Mouse (Mus musculus) kidney, adult 2 months (tissue): ENCODE measurements around the gene Atl2. TPM values are rescaled to one million over a fixed set of nuclear protein-coding genes. Genes with fewer than 3 reads are reported as not detected.

ENCODE experiments used
- DNase-seq: peaks from one replicate; pipeline ENCODE4 v3.0.0; 2021
- H3K27ac ChIP-seq: fragments of 200-500 bp; 2 replicates; pipeline ENCODE4 v1.5.1; 2012; ENCODE audit warnings: low read depth, low read length, control low read depth, inconsistent platforms; ENCODE audit not compliant: insufficient read depth
- H3K27me3 ChIP-seq: fragments of 200-500 bp; replicated peaks from 2 replicates; pipeline ENCODE4 v1.6.1; 2012; ENCODE audit warnings: mild to moderate bottlenecking, moderate library complexity, low read length, inconsistent platforms; ENCODE audit not compliant: control insufficient read depth, insufficient read depth
- H3K36me3 ChIP-seq: fragments of 200-500 bp; 2 replicates; pipeline ENCODE4 v1.6.1; 2012; ENCODE audit warnings: mild to moderate bottlenecking, moderate library complexity, low read length, inconsistent platforms; ENCODE audit not compliant: control insufficient read depth, insufficient read depth
- H3K4me1 ChIP-seq: fragments of 200-500 bp; 2 replicates; pipeline ENCODE4 v1.6.1; 2011; ENCODE audit warnings: low read length; ENCODE audit not compliant: control insufficient read depth, insufficient read depth
- H3K4me3 ChIP-seq: fragments of 200-500 bp; 2 replicates; pipeline ENCODE4 v1.5.1; 2011; ENCODE audit warnings: mild to moderate bottlenecking, low read depth, low read length, control low read depth; ENCODE audit not compliant: insufficient read depth
- CTCF ChIP-seq: fragments of 200-500 bp; conservative IDR thresholded peaks from 2 replicates; pipeline ENCODE4 v1.5.1; 2011; ENCODE audit warnings: low read depth, mild to moderate bottlenecking, control low read depth, low read length, moderate library complexity, mixed read lengths; ENCODE audit not compliant: insufficient read depth, insufficient read length
- POLR2A ChIP-seq: fragments of 200-500 bp; IDR thresholded peaks from one replicate; pipeline ENCODE4 v1.6.1; 2011; ENCODE audit warnings: low read depth, low read length, control low read depth
- WGBS: fragments of 180-500 bp; shearing (Covaris S2); methylation state at CpG from one replicate; pipeline ENCODE4 v1.1.7; 2018; 5-methylcytosine and 5-hydroxymethylcytosine counted together
- polyA plus RNA-seq: library from polyadenylated mRNA; depleted of rRNA; stranded (reverse); fragments of >200 nt; gene quantifications from 2 replicates; pipeline ENCODE4 v1.2.3, GENCODE M21; 2012

The Atl2 gene
- polyA plus RNA-seq, 1 experiment: 18.0 TPM

GRCm38 (mm10) chr17:79835714-79836373 lies 60.1 kb downstream of the Atl2 start:
- 33% methylated on average over 5 of the region's 5 CpGs for WGBS
- no peak for TF ChIP-seq POLR2A
- TF ChIP-seq CTCF: no peak
- no peak overlapping the region for H3K4me3 ChIP-seq
- peak overlapping the region; percentile 85 for H3K27ac ChIP-seq
- peak; percentile 75 for DNase-seq
- H3K27me3 ChIP-seq: no peaks in the 10 kb centered on the region
- no peaks in the 10 kb centered on the region; the same call in 1 of the 2 replicates for H3K4me1 ChIP-seq
- H3K36me3 ChIP-seq: no peaks in the 10 kb centered on the region

DNA sequence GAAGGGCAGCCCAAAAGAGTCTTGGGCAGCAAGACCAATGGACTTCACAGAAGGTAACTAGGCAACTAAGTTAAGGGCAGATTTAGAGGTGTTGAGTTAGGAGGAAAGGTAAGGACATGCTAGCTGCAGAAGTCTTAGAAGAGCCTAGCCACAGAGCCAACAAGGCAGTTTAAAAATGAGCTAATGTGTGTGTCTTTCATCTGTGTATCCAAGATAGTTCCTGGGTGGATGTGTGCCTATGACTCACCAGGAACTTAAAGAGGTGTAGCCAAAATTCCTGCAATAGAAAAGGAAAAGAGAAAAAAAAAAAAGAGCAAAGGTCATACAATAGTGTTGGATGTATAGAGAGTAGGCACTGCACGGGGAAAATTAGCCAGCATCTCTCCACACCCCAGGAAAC lies 63.6 kb downstream of the Atl2 start:
- TF ChIP-seq CTCF (no peak), POLR2A (no peak)
- Histone ChIP-seq H3K4me1 (no peaks in the 10 kb centered on the region; the same call in 1 of the 2 replicates), H3K4me3 (no peak overlapping the region), H3K27me3 (no peaks in the 10 kb centered on the region), H3K36me3 (no peaks in the 10 kb centered on the region), H3K27ac (no peak overlapping the region)
- 75% methylated on average over 1 of the region's 1 CpGs for WGBS
- no peak for DNase-seq

DNA sequence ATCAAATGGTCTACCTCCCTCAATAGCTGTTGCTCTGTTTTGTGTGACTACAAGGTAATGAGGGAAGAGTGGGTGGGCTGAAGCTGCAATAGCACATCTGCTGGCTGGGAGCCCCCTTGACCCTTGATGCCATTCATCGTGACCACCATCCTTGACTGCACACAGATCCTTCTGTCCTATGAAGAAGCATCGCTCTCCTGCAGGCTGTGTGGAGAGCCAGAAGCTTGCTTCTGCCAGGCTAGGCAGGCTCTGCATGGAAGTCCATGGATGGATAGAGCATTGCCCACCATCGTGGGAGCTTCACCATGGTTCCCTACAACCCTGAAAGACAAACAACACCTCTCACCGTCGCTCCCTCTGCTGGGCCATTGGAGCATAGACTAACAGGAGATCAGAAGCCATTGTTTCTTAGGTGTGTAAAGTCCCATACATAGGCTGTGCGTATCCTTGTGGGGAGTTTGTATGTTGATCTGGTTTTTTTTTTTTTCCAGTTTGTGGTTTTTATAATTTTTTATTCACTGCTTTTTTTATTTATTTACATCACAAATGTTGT lies 69.4 kb downstream of the Atl2 start:
- H3K27ac ChIP-seq: no peak overlapping the region
- H3K4me1 ChIP-seq: 0 out of 2 replicates have a peak, but pooled peaks cover 4% of the 10 kb centered on the region
- H3K27me3 ChIP-seq: no peaks in the 10 kb centered on the region
- 46% methylated on average over 6 of the region's 6 CpGs for WGBS
- DNase-seq: no peak
- no peak overlapping the region for H3K4me3 ChIP-seq
- H3K36me3 ChIP-seq: no peaks in the 10 kb centered on the region
- TF ChIP-seq POLR2A: no peak
- no peak for TF ChIP-seq CTCF

GRCm38 (mm10) chr17:79825241-79826030 lies 70.5 kb downstream of the Atl2 start:
- peak; percentile 18 for DNase-seq
- Histone ChIP-seq H3K27ac (no peak overlapping the region), H3K4me1 (peaks cover 4% of the 10 kb centered on the region; the same call in 1 of the 2 replicates), H3K27me3 (no peaks in the 10 kb centered on the region), H3K4me3 (no peak overlapping the region), H3K36me3 (no peaks in the 10 kb centered on the region)
- 72% methylated on average over 11 of the region's 11 CpGs for WGBS
- no peak for TF ChIP-seq CTCF
- TF ChIP-seq POLR2A: no peak

GRCm38 (mm10) chr17:79824406-79824805 lies 71.5 kb downstream of the Atl2 start:
- Histone ChIP-seq H3K36me3 (no peaks in the 10 kb centered on the region), H3K27ac (no peak overlapping the region), H3K27me3 (no peaks in the 10 kb centered on the region), H3K4me1 (peaks cover 4% of the 10 kb centered on the region; the same call in 1 of the 2 replicates), H3K4me3 (no peak overlapping the region)
- no peak for DNase-seq
- WGBS: 65% methylated on average over 1 of the region's 1 CpGs
- TF ChIP-seq CTCF: no peak

DNA sequence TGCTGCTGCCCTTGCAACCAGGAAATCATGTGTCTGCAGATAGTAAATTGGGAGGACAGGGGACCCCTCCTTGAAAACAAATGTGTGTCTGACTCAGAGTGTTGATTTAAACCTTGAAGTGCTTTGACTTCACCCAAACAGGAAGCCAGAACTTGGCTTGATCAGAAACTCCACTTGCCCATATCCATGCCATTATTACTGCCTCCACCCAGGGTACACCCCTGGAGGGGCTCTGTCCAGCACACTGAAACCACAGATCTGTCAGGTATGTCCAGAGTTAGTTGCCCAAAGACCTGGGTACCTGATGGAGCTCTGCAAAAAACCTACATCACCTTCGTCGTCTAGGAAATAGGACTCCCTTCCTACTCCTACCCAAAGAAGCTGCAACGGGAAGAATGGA lies 77.0 kb downstream of the Atl2 start:
- Histone ChIP-seq H3K27me3 (no peaks in the 10 kb centered on the region), H3K4me3 (no peak overlapping the region), H3K4me1 (no peaks in the 10 kb centered on the region; the same call in 1 of the 2 replicates), H3K36me3 (no peaks in the 10 kb centered on the region), H3K27ac (no peak overlapping the region)
- WGBS: 39% methylated on average over 3 of the region's 3 CpGs
- TF ChIP-seq CTCF (no peak), POLR2A (no peak)
- peak; percentile 23 for DNase-seq

- DNase-seq: peak; percentile 85
- no peak overlapping the region; the same call in 1 of the 2 replicates for H3K27ac ChIP-seq
- no peaks in the 10 kb centered on the region; the same call in 1 of the 2 replicates for H3K4me1 ChIP-seq
- no peaks in the 10 kb centered on the region for H3K27me3 ChIP-seq
- WGBS: 32% methylated on average over 7 of the region's 7 CpGs
- no peaks in the 10 kb centered on the region for H3K36me3 ChIP-seq
- TF ChIP-seq POLR2A (no peak), CTCF (no peak)
- H3K4me3 ChIP-seq: no peak overlapping the region
These were observed 77.9 kb downstream of the Atl2 start for GRCm38 (mm10) chr17:79817995-79818394.
